Mouse (Mus musculus) kidney, adult 9 months (tissue): ENCODE data around the gene S100g.

ENCODE experiments used
- DNase-seq: peaks from one replicate; pipeline ENCODE4 v3.0.0; 2022

Gene S100g

GRCm38 (mm10) chrX:162964383-162964782 is at the start of gene S100g:
TSS of gene S100g (minus strand) at chrX:162964599.
- peak; percentile 41 for DNase-seq

- DNase-seq = peak; percentile 7
These were observed 27.7 kb upstream of the S100g start for GRCm38 (mm10) chrX:162992121-162992520.

- no peak for DNase-seq
These were observed 27.0 kb upstream of the S100g start for GRCm38 (mm10) chrX:162991396-162991795.

- no peak for DNase-seq
These were observed 22.6 kb upstream of the S100g start for GRCm38 (mm10) chrX:162986876-162987495.

- no peak for DNase-seq
These were observed 11.8 kb upstream of the S100g start for GRCm38 (mm10) chrX:162976194-162976593.

GRCm38 (mm10) chrX:162967456-162967855 is 3.1 kb upstream of the S100g start:
- DNase-seq = peak; percentile 63

- no peak for DNase-seq
These were observed 559 bp downstream of the S100g start for GRCm38 (mm10) chrX:162963840-162964239.

GRCm38 (mm10) chrX:162957921-162958320 is 6.5 kb downstream of the S100g start:
- no peak for DNase-seq

- DNase-seq = peak; percentile 58
These were observed 14.5 kb downstream of the S100g start for GRCm38 (mm10) chrX:162949811-162950439.

GRCm38 (mm10) chrX:162942027-162942426 is 22.4 kb downstream of the S100g start:
- DNase-seq = no peak

GRCm38 (mm10) chrX:162931467-162931866 is 32.9 kb downstream of the S100g start:
- DNase-seq = no peak

GRCm38 (mm10) chrX:162921487-162922125 is 42.8 kb downstream of the S100g start:
- DNase-seq = peak; percentile 35

- DNase-seq = peak; percentile 60
These were observed 48.7 kb downstream of the S100g start for GRCm38 (mm10) chrX:162915697-162916096.

- DNase-seq = no peak
These were observed 50.7 kb downstream of the S100g start for GRCm38 (mm10) chrX:162913651-162914050.
